Mouse (Mus musculus) left cerebral cortex, postnatal 14 days (tissue): ENCODE measurements around the gene Nob1. TPM values are rescaled to one million over a fixed set of nuclear protein-coding genes. Genes with fewer than 3 reads are reported as not detected.
A peak's percentile ranks its signal among the peaks of the same experiment; 100 is the strongest.

ENCODE experiments used
- DNase-seq, 2 experiments: peaks; one replicate each; pipeline ENCODE4 v3.0.0; 2021 to 2022; ENCODE audit warnings: low spot score in 2 of 2, mixed read lengths in 1 of 2
- intact Hi-C: fragments of 180-260 bp; cut with DNase I; formaldehyde crosslinking; loops from one replicate; pipeline ENCODE4 v1.15.1; 2025
- total RNA-seq, 2 experiments: library from RNA; stranded (reverse); gene quantifications; 2 replicates each; pipeline ENCODE4 v1.2.3; 2021

Gene Nob1
- total RNA-seq, 2 experiments from 2014 or later = 33.3 to 34.6 TPM

DNA sequence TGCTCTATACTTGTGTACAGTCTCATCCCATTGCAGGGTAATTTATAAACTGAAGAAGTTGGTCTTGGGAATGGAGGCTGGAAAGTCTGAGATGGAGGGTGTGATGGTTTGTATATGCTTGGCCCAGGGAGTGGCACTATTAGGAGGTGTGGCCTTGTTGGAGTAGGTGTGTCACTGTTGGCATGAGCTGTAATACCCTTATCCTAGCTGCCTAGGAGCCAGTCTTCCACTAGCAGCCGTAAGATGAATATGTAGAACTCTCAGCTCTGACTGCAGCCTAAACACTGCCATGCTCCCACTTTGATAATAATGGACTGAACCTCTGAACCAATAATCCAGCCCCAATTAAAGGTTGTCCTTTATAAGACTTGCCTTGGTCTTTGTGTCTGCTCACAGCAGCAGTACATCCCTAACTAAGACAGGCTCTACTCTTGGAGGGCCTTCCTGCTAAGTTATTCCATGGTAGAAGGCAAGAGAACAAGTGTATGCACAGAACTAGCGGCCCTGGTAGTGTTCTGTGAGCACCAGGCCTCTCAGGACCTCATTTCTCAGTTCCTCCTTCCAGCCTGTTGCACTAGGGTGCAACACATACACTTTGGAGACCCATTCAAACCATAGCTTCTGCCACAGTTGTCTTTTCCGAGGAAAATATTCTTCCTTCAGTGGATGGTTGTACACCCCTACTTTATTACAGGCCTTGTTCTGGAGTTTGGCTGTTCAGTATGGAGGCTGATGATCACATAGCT is 15.2 kb upstream of the Nob1 start:
- intact Hi-C loops = no loop called here
- DNase-seq = no peak

DNA sequence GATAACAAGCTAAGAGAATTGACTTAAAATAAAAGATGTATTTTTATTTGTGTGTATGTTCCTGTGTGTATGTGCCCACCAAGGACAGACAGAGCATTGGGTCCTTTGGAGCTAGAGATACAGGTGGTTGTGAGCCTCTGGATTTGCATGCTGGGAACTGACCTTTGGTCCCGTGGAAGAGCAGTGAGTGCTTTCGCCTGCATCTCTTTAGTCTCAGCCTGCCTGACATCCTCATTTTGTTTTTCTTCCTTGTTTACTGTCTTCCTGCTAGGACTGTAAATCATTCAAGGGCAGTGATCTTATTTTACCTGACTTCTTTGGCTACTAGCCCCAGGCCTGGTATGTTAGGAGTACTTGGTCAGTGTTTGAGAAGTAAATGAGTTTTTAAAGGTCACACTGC is 12.9 kb upstream of the Nob1 start:
- no peak for DNase-seq
- intact Hi-C loops = no loop called here

DNA sequence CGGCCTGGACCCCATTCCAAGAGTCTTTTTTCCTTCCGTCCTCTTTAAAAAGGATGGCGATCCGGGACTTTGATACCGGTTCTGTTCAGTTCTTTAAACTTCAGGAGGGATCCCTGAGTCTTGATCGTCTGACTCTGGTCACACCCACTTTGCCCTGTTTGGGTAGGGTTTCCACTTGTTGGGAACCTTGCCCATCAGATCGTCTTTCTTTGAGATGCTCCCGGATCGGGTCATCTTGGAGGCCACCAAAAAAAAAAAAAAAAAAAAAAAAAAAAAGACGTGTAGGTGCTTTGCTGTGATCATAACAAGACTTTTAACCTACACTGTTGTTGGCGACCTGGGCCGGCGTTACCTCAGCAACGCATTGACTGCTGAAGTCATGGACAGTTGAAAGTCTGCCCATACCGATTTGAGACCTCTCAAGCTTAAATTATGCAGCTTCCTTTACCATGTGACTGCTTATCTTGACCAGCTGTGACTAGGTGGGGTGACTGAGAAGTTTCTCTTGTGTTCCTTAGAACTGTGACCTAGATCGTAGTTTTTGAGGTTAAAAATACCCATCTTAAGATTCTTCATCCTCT is 12.1 kb upstream of the Nob1 start:
- intact Hi-C loops = no loop called here
- DNase-seq = no peak

DNA sequence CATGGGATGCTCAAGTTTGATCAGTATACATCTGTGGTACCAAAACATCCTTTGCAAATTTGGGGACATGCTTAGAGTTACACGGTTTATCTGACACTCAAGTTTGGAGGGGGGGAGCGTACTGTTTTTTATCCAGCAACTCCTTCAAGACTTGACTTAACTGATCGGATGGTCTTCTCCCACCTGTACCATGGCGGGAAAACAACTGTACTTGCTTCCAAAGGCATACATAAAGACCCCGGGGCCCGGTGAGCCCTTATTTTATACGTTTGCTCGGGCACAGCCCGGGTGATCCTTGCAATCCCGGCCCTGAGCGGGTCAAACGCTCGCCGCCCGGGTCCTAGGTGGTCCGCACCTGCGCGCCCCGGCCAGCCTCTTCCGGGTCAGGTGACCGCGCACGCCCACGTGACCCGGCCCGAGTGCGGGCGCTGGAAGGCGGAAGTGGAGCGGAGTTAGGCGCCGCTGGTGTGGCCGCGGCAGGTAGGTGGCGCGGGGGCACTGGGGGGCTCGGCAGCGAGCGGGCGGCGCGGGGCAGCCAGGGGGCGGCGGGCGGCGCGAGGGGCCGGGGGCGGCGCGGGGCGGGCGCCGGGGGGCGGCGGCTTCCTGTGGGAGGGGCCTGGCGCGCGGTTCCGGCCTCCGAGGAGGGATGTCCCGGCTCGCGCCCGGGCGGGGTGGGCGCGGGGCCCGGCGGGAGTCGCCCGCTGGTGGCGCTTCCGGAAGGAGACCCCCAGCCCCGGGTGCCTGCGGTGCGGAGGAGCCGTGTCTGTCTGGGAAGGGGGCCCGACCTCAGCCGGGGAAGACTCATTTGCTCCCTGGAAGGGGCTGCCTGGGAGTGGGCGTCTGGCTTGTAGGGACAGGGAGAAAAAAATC is 11.3 kb upstream of the Nob1 start, which contains the start of gene Wwp2:
Gene Wwp2, plus strand, starts transcription at position 404 of the 870 bp plus-strand sequence.
- DNase-seq = peak; percentile 42 to 71
- intact Hi-C loops = no loop called here

DNA sequence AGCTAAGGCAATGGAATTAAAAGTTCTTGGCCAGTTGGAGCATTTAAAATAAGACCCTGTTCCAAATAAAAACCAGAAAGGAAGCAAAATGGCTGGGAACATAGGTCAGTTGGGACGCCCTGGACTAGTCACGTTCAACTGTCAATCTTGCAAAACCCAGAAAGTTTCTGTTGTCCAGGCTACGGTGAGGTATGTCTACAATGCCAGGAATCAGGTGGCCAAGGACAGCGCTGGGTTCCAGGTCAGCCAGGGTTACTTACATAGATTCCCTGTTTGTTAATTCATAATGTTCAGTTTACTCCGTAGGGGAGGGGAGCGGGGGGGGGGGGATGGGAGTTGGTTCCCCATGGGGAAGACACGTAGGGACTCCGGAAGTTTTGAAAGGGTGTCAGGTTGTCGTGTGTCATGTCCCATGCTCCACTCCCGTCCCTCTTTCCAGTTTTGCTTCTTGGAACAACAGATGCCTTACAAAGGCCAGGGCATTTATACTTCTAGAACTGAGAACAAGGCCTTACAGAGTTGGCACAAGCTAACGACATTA is 10.6 kb upstream of the Nob1 start:
- no peak for DNase-seq
- intact Hi-C loops = no loop called here

DNA sequence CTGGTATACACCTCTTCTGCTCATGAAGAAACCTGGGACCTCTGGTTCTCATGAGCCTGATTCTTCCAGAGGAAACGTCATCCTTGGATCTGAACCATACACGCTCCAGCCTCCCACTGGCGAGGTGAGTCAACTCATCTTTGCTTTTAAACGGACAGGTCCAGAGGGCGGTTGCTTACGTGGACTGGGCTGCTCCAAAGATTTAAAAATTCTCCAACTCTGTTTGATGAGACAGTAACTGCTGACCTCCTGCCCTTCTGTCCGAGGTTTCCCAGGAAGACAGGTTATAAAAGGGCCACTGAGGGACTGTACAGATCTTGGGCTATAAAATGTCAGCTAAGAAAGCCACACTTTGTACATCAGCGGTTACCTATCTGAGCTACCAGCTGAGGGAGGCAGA is 6.0 kb upstream of the Nob1 start:
- no peak for DNase-seq
- intact Hi-C loops = no loop called here

DNA sequence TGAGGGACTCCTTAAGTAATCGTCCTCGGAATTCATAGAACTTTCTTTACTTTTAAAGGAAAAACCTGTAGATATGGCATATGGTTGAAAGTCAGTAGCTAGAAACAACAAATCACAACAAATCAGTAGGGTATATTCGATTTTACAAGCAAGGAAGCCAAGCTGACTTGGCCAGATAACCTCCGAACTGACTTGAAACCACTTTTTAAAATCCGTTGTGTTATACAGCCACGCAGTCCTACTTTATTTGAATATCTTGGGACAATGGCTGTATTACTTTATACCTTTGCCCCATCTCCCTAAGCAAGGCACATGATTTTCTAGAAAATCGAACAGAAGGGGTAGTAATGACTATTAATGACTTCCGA is 363 bp upstream of the Nob1 start:
- intact Hi-C loops = loop anchor here (2.0 to 5.0 kb wide), 2 partner anchors 36 to 318 kb away; no protein-coding TSS in a partner anchor

DNA sequence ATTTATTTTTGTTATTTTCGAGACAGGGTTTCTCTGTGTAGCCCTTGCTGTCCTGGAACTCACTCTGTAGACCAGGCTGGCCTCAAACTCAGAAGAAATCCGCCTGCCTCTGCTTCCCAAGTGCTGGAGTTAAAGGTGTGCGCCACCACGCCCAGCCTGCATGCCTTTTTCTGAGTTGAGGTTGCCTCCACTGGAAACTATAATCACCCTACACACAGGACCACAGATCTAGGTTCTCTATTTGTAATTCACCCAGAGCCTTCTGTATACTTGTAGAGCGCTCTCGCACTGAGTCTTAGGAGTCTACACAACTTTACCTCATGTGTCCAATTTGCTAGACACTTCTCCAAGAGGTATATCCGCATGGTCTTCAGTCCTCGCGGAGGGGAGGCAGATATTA is 675 bp downstream of the Nob1 start:
- intact Hi-C loops = loop anchor here (2.0 kb wide), 1 partner anchor 35 kb away; no protein-coding TSS in a partner anchor
- no peak for DNase-seq

More for the DNA sequence above, 363 bp upstream of the Nob1 start:
- DNase-seq = no peak

DNA sequence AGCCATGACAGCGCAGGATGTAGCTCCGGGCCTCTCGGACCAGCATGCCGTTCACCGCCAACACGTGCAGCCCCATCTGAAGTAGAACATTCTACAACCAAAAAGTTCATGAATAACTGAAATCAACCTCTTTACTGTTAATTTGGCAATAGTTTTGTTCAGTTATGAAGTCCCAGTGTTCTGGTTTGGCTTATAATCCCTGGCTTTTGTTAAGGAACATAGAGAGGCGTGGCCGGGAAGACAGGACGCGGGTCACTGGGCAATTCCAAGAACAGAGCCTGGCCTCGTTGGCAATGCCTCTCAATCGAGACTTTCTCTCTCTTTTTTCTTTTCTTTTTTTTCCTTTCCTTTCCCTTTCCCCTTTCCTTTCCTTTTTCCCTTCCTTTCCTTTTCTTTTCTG is 7.8 kb downstream of the Nob1 start:
- DNase-seq = no peak
- intact Hi-C loops = no loop called here

DNA sequence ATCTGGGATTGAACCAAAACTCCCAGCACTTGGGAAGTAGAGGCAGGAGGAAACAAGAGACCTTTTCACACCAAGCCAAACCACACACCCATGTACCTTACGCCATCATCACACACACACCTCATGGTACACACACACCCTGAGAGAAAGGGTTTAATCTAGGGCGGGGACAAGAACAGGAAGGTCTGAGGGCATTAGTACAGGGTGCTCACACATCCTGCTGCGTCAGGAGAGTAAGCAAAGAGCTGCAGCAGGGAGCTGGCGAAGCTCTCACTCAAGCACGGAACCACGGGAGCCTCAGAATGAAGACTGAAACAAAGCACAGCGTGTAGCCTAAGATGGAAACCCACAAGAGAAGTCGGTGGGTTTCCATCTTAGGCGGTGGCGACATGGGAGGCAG is 11.0 kb downstream of the Nob1 start:
- intact Hi-C loops = no loop called here
- DNase-seq = no peak

DNA sequence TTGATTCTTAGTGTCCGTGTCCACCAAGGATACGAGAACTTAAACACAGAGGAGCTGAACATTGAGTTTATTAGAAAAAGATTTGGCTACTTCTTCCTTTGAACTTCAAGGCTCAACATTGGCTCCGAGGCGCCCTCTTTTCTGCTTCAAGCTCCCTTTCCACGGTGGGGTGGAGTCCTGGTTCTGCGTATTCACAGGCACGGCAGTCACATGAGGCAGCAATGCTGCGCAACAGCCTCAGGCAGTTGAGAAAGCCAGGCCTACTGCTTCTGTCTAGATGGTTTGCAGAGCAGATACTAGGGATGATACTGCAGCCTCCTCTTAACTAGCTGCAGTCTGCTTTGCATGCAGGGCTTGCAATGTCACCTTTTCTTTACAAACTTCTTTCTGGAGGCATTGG is 12.3 kb downstream of the Nob1 start:
- no peak for DNase-seq
- intact Hi-C loops = no loop called here

DNA sequence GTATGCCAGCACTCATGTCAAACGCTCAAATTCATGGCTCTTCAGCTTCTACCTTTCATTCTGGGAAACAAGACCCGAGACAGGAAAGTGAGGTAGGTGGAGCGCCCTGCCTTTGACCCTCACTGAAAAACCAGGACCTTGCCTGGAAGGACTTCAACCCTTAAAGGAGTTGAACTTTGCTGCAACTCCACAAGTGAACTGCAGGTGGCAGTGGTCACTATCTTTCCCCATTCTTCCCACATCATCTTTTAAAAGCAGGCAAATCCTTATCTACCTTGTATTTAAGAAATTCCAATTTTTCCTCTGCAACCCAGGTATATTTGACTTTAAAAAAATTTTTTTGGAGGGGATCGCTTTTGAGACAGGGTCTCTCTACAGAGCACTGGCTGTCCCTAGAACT is 13.5 kb downstream of the Nob1 start:
- DNase-seq = no peak
- intact Hi-C loops = no loop called here

DNA sequence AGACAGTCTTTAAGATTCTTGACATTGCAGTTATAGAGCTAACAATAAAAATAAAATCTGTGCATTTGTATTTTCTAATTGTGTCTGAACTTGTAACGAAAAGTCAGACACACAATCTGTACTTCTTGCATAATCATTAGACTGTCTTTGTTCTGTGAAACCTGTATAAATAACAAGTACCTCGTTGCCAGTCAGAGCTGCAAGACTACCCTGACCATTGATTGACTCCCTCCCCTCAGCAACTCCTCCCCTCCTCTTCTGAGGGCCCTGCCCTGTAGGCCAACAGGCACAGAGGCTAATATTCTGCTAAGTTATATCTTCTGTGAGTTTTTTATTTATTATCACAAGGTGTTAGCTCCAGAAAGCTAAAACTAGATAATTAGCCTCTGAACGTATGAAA is 18.9 kb downstream of the Nob1 start:
- intact Hi-C loops = no loop called here
- no peak for DNase-seq

DNA sequence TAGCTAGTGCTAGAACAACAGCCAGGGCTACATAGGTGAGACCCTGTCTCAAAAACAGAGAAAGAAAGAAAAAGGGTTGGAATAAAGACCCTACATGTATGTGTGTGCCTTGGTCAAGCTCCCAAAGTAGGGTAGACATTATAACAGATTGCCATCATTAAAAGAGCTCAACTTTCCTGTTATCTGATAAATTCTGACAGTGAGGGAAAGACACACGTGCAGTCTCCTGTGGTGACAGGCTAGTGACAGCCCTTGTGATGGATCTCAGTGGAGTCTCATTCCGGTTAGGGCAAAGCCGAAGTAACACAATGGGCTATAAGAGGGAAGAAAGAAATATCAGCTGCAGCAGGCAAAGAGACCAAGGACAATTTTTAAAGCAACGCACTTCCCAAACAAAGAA is 20.8 kb downstream of the Nob1 start:
- DNase-seq = no peak
- intact Hi-C loops = no loop called here

DNA sequence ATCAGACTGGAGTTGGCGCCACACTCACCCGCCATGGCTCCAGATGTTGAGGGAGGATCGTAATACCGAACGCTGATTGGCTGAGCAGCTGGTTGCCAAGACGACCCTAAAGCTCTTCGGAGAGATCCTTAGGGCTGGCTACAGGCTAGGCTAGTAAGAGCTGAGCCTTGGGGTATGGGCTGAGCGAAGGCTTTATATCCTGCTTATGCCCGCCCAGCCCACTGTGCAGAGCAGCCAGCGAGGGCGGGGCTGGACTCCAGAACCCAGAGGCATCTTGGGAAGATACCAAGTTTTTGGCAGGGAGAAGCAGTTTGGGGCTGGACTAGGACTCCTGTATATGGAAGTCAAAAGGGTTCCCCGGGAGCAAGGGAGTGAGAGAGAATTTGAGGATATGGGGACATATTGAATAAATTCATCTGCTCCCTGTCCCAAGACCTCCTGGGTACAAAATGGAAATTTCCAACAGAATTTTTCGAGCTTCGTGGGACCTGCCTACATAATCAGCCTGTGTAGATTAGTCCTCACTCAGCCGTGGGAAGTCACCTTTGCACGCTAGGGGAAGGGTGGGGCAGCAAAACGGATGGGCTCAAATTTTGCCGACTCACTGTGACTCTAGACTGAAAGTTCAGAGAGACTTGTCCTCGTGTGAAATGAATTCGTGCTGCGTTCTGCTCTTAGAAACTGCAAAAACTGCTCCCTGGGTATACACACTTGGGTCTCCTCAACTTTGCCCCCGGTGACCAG is 21.6 kb downstream of the Nob1 start, which contains the start of gene Nqo1:
Gene Nqo1, minus strand, starts transcription at position 169 of the 744 bp plus-strand sequence.
- peak; percentile 70 to 83 for DNase-seq
- intact Hi-C loops = no loop called here

DNA sequence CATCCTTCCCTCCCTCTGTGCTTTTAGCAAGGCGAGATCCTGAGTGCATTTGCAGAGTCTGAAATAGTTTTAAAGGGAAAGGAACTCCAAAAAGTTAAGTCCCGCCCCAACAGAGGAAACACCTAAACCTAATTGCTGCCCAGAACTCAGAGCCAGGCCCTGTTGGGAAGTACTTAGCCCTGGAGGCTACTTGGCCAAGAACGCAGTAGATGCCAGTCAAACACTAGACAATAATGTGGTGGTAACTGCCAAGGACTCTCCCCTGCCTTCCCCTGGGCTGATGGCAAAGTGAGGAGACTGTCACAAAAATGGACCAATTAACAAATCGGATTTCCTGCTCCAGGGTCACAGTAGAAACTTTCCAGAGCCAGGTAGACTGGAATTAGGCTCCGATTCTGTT is 23.0 kb downstream of the Nob1 start:
- DNase-seq = no peak
- intact Hi-C loops = no loop called here

DNA sequence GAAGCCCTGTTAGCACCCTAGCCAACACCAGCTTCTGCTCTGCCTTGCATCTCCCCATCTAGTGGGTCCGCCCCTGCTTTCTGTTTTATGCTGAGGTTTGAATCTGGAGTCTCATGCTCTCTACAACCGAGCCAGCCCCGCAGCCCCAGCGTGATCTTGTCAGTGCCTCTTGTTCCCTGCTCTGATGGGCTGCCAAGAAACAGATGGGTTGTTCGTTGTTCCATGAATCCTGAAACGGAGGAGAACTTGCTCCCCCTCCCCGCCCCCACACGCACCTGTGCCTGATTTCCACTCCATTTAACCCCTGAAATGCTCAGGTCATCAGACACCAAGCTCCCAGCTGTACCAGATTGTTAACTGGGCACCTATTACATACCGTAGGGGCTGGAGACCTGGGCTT is 25.4 kb downstream of the Nob1 start:
- peak; percentile 8 to 25 for DNase-seq
- intact Hi-C loops = no loop called here

DNA sequence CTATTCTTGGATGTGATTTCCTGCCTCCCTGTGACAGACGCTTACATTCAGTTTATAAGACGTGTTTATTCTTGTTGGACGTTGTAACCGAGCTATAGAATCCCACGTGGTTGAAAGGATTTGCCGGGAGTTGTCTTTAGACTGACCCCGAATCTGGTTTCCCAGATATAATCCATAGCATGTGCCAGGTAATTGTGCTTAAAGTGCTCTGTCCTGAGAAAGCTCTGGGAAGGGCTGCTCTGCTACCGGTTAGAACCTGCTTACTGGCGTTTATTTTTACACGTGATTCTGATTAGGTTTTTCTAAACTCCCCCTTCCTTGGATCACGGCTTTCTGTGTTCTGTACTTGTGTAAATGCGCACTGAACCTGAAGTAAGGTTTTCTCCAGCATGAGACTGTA is 27.2 kb downstream of the Nob1 start:
- no peak for DNase-seq
- intact Hi-C loops = no loop called here

DNA sequence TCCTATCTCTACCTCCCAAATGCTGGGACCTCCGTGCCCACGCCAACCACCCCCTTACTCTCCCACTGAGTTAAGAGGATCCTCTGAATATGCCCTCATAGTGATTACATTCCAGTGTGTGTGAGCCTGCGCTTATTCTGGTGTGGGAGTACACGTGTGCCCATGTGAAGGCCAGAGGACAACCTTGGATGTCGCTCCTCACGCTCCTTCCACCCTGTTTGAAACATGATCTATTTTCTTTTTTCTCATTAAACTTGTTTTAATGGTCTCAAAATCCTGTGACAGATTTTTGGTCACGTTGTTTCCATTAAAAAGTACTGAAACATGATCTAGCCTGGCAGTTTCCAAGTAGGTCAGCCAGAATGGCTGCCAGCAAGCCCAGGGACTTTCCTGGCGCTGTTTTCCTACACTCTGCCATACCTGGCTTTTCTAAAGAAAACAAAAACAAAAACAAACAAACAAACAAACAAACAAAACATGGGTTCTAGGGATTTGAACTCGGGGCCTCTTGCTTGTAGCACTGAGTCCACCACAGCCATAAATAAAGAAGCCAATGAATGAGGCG is 28.7 kb downstream of the Nob1 start:
- intact Hi-C loops = no loop called here
- DNase-seq = no peak
